Mouse (Mus musculus) embryo, embryonic 10 days (tissue): ENCODE data around the gene Rab22a.

ENCODE experiments used
- DNase-seq: peaks from one replicate; pipeline ENCODE4 v3.0.0-alpha.2; 2015; ENCODE audit warnings: low spot score

The Rab22a gene

GRCm38 (mm10) chr2:173722251-173722857 is 62.8 kb downstream of the Rab22a start:
- no peak for DNase-seq

- no peak for DNase-seq
Observed at GRCm38 (mm10) chr2:173724382-173724781, 64.8 kb downstream of the Rab22a start.

DNA sequence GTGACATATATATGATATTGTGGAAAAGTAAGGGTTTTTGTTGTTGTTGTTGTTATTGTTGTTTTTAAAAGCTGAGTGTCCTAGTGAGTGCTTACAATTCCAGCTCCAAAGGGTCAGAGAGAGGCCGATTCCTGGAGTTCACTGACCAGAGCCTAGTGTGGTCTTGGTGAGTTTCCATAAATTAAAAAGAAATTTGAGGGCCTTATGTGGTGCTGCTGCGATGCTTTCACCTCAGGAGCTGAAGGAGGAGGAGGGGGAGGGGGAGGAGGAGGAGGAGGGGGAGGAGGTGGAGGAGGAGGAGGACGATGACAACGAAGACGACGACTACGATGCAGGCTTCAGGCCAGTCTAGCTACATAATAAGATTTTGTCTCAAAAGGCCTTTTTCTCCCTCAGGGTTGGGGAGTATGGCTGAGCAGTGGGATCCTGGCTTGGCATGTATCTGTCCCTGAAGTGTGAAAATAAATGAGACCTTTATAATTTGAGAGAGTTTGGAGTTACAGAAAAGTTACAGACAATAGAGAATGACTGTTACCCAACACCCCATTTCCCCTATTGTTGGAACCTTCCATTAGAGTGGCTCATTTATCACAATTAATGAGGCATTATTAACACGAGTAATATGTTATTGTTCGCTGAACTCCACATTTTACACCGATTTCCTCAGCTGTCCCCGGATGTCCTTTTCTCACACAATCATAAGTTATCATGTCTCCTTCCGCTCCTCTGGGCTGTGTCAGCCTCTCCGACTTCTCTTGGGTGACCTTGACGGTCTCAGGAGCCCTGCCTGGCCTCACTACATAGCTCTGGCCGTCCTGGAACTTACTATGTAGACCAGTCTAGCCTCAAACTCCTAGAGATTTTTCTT is 65.6 kb downstream of the Rab22a start:
- DNase-seq, result peak; percentile 65

GRCm38 (mm10) chr2:173725819-173726218 is 66.3 kb downstream of the Rab22a start:
- DNase-seq, result no peak

- DNase-seq, result peak; percentile 86
Observed at GRCm38 (mm10) chr2:173730444-173730966, 70.9 kb downstream of the Rab22a start.

GRCm38 (mm10) chr2:173734426-173734825 is 74.9 kb downstream of the Rab22a start:
- DNase-seq, result no peak

DNA sequence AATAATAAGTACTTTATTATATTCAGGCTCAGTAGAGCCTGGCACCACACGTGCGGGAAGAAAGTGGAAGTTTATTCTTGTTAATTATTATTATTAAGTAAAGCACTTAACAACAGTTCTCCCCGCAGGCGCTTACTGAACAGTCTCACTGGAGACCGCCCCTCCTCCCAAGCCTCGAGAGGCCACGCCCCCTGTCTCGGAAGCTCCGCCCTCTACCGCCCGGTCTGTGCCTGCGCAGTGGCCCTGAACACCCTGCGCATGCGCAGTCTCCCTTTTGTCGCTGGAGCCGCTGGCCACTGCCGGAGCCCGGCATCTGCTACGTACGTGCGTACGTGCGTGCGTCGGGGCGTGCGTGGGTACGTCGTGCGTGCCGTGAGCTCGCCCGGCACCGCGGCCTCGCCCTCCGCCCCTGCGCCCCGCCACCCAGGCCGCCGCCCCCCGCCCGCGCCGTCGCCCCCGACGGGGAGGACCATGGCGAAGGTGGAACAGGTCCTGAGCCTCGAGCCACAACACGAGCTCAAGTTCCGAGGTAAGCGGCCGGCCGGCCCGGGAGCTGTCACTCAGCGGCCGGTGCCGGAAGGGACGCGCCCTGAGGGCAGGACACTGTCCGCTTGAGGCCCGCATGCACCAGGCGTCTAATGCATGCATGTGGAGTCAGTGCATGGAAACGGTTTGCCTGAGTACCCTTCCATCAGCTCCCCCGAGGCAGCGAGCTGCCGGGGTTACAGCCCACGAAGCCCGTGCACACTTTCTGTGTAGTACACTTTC is 77.8 kb downstream of the Rab22a start, which contains the start of gene Vapb:
Vapb (plus strand) TSS at position 290 of the 768 bp plus-strand sequence.
- DNase-seq, result peak; percentile 100

DNA sequence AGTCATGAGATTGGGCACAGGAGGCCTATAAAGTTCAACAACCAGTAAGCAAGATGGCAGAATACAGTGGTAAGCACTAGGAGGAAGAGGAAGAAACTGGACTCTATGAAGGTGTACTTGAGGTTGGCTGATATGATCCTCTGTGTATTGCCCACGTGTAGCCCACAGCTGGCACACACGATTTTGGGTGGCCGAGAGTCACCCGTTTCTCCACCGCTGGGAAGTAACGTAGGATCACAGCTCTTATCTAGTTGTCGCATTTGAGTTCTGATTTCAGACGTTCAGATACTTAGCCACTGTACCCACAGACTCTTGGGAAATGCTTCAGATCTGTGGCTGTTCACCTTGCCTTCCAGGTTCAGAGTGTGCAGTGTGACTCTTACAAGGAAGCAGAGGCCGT is 78.7 kb downstream of the Rab22a start:
- DNase-seq, result no peak

- no peak for DNase-seq
Observed at GRCm38 (mm10) chr2:173739107-173739506, 79.5 kb downstream of the Rab22a start.

GRCm38 (mm10) chr2:173742090-173742489 is 82.5 kb downstream of the Rab22a start:
- no peak for DNase-seq

DNA sequence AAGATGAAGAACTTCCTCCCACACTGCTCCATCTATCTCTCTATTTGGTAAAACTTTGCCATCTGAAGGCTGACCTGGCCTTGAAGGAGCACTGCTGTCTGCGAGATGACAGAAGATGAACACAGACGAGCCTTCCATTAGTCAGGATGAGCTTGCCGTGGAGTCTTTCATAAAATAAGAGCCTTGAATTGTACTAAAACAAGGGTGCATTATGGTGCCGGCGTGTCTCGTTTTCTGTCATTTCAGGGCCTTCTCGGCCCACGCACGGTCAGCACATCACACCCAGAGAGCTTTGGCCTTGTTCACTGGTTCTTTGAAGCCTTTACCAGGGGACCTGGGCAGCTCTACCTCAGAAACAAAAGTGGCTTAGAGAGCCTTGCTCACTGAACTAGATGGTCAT is 83.2 kb downstream of the Rab22a start:
- DNase-seq, result no peak

GRCm38 (mm10) chr2:173744070-173744815 is 84.7 kb downstream of the Rab22a start:
- DNase-seq, result no peak

- DNase-seq, result no peak
Observed at GRCm38 (mm10) chr2:173748961-173749659, 89.5 kb downstream of the Rab22a start.

DNA sequence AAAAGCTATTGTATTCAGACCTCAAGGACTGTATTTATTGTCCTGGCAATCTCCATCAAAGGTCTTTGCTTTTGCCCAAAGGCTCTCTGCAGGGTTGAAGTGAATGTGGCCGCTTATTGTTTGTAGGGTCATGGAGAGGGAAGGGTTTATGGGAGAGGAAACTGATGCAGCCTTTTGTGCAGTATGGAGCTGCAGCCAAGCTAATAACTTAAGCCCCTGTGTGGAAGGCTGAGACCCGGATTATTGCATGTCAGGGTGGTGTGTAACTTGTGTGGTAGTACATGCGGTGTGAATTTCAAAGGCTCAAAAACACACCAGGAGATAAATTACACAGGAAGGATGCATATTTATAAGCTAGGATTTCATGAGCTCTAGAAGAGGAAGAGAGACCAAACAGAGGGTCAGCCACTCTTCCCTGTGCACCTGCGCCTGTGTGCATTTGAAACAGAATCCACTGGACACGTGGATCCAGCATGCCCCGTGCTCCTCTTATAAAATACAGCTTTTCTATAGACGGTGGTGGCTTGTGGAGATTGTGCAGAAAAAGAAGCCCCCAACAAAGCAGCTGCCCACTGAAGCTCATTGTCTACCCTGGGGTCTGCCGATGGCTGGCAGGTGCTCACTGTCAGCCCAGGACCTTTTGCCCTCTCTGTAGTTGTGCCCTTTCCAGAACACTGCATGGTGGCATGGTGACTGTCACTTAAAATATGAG is 96.0 kb downstream of the Rab22a start:
- no peak for DNase-seq
